8 mouse cellular contexts compared by ENCODE assay signal in genomic region chr2:132029646-132030417, GRCm38 (mm10). TPM values are rescaled to one million over a fixed set of nuclear protein-coding genes. Genes with fewer than 3 reads are reported as not detected.
DNase-seq lines count a peak whose midpoint lies in the region; ATAC-seq and TF ChIP-seq lines count a peak whose summit lies in the region.

Rassf2 (minus strand) TSS chr2:132030258.

- H3K27ac ChIP-seq in gastrocnemius, adult 2 months, result peak within 1 kb of the TSS; percentile 87
- H3K27ac ChIP-seq in hindbrain, embryonic 16.5 days (ENCODE audit: low read depth, low read length), result peak within 1 kb of the TSS; percentile 91

- H3K4me3 ChIP-seq in gastrocnemius, adult 2 months, result peak within 1 kb of the TSS; percentile 85
- H3K4me3 ChIP-seq in hindbrain, embryonic 16.5 days (ENCODE audit: low read length), result peak within 1 kb of the TSS; percentile 62

- intact Hi-C loops in gastrocnemius, adult 2 months (cut with DNase I), result no loop called here

- ATAC-seq in hindbrain, embryonic 16.5 days, result peak; percentile 90
- peak; percentile 74 for ATAC-seq in megakaryocyte, adult 5-6 weeks (ENCODE audit: poor library complexity, severe bottlenecking)

- peaks cover 20% of the 10 kb centered on the region for H3K4me1 ChIP-seq in hindbrain, embryonic 16.5 days (ENCODE audit: control insufficient read depth, insufficient read depth, low read depth, low read length)

- H3K4me2 ChIP-seq in hindbrain, embryonic 16.5 days (ENCODE audit: low read length), result peak within 1 kb of the TSS; percentile 94

- peak within 1 kb of the TSS; percentile 79 for H3K9ac ChIP-seq in hindbrain, embryonic 16.5 days (ENCODE audit: low read depth, low read length)

- DNase-seq in WW6 (ENCODE audit: low read depth, low spot score), result peak; percentile 67
- peak; percentile 41 to 45 for DNase-seq in cerebellum, postnatal 36 days
- DNase-seq in gastrocnemius, adult 2 months, result peak; percentile 90
- DNase-seq in left cerebral cortex, adult 8-10 months (ENCODE audit: low spot score in 2 of 2), result peak; percentile 50 to 85
- peak; percentile 92 to 93 for DNase-seq in right cerebral cortex, postnatal 10 days (ENCODE audit: low spot score in 2 of 2)
- peak; percentile 84 for DNase-seq in urinary bladder, postnatal 14 days (ENCODE audit: low spot score)

- no peaks in the 10 kb centered on the region for H3K9me3 ChIP-seq in hindbrain, embryonic 16.5 days (ENCODE audit: control insufficient read depth, low read length)

- 1% methylated on average over 30 of the region's 48 CpGs for WGBS in hindbrain, embryonic 16.5 days

- no peaks in the 10 kb centered on the region for H3K36me3 ChIP-seq in hindbrain, embryonic 16.5 days (ENCODE audit: control insufficient read depth, insufficient read depth, low read length)

- H3K27me3 ChIP-seq in hindbrain, embryonic 16.5 days (replicated peaks; ENCODE audit: control insufficient read depth, insufficient read depth, low read length), result no peaks in the 10 kb centered on the region

- no peak for TF ChIP-seq CTCF in gastrocnemius, adult 2 months (IDR thresholded peaks at IDR 0.05)

RNA-seq across cellular contexts. Expression of gene Rassf2, which starts in this region (rescaled TPM):
- 1 to 10 TPM; 3.5 to 6.8 TPM for total RNA-seq in gastrocnemius, adult 2 months (2021)
- polyA plus RNA-seq in hindbrain, embryonic 16.5 days (2015; fragmentation: Nextera tagmentation; extraction: Ambion mirVana), result 25.2 and 34.2 TPM in 2 replicates
- 10 to 100 TPM; 50.7 to 55.7 (median 53.8) TPM for total RNA-seq in left cerebral cortex, adult 8-10 months (2022)
- total RNA-seq in megakaryocyte, adult 5-6 weeks (2015), result 62.4 and 70.2 TPM in 2 replicates
- total RNA-seq in megakaryocyte, adult 5-6 weeks (2017), result 113 and 118 TPM in 2 replicates

Comparison
In these comparisons a context has a peak if more than half of its experiments do, and no peak if none do; other contexts are left out.
1. Peak in every context shown above with its lines: DNase-seq, ATAC-seq, H3K4me3 ChIP-seq and H3K27ac ChIP-seq.
2. RNA of gene Rassf2 (total RNA-seq): 62.4 to 118 TPM in megakaryocyte, adult 5-6 weeks and 50.7 to 55.7 TPM in left cerebral cortex, adult 8-10 months; 3.5 to 6.8 TPM in gastrocnemius, adult 2 months; every median in the first group is over 4 times any median in the second.